Mouse (Mus musculus) gastrocnemius, adult 8-10 months (tissue): Measurements from ENCODE around the gene Ovca2. TPM values are rescaled to one million over a fixed set of nuclear protein-coding genes. Genes with fewer than 3 reads are reported as not detected.
"Not testable (repeated sequence)": the region's sequence is repeated elsewhere in the genome, so short reads cannot be mapped to it uniquely, and the experiment has no call there.

Experiments
- DNase-seq, 2 experiments: peaks; one replicate each; pipeline ENCODE4 v3.0.0; 2022; ENCODE audit warnings: low spot score in 2 of 2
- total RNA-seq, 4 experiments: library from RNA; stranded (reverse); gene quantifications; 2 replicates each; pipeline ENCODE4 v1.2.4; 2022

Gene Ovca2
- total RNA-seq, 4 experiments from 2014 or later = 2.0 to 4.5 (median 2.3) TPM

DNA sequence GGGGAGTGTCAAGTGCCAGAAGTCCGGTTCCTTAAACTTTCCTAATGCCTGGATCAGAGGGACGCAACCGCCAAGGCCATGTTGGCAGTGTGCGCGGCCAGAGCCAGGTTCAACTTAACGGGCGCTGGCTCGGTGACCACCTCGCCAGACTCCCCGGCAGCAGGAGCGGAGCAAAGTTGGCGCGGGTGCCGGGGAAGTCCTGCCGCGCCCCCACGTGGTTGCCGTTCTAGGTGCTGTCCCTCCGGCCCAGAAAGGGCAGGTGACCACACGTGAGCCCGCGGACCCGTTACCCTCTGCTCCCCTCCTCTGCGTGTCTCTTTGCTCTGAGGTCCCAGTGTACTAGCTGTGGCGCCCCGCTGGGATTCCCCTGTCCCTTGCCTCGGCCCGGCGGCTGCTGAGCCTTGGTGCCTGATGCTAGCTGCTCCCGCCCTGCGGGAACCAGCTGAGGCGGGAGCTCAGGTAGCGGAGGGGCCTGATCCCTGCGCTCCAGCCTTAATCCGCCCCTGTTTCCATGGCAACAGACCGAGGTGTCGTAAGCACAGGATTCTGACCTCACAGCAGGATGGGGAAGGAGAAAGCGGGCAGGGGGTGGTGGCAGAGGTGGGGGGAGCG is 16.3 kb upstream of the Ovca2 start:
- no peak for DNase-seq

DNA sequence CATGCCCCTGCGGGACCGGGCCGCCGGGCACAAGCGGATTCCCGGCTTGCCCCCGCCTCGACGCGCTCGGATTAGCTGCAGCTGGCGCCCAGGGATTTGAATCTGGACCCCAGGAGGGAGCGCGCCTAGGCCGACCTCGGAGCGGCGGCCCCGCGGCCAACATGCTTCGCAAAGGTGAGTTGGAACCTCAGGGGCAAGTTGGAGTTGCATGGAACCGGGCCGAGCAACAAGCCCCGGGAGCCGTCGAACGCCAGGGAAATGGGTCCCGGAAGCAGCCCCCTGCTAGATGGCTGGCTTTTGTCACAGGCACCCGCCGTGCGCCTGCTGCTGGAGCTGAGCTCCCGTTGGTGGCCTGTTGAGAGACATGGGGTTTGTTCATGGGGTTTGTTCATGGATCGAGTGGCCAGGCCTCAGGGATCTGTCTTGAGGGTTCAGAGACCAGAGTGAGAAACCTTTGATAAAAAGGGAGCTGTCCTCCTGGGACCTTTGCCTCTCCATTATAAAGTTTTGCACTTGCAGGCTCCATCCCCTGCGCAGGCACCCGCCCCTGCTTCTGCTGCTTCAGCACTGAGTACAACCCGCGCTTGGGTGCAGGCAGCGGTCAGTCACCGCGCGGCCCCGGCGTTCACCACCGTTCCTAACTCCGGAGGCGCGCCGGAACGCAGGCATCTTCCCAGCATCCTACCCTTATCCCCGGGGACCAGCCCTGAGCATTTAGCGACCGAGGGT is 15.7 kb upstream of the Ovca2 start:
- DNase-seq = no peak

DNA sequence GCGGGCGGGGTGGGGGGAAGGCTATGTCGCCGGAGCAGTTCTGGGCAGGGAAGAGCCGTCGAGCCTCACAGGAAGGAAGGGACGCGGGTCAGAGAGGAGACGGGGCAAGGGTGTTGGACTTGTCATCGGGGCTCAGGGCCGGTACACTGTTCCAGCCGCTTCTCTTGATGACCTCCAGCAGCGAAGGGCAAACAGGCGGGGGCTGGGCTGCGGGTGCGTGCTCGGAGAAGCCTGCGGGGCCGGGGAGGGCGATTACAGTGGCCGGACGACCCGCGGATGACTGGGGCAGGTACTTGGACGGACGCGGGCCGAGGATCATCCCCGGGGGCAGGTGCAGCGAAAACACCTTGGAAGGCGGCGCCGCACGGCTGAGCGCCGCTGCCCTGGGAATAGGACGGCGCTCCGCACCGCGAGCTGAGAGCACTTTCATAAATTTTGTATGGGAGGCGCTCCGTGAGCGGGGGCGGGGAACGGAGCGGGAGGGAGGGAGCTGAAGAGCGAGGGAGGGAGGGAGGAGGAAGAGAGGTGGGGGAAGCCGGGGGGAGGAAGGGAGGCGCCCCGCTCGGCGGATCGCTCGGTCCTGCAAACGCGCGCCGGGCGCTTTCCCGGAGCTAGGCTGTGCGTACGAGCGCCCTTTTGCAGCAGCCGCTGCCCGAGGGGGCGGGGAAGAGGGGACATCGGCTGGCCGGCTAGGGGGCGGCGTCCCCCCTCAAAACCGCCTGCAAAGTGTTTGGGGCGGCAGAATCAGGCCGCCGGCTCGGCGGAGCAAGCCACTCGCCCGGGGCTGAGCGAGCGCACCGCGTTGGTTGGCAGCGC is 14.8 kb upstream of the Ovca2 start, which contains the start of gene Rtn4rl1:
Rtn4rl1 (plus strand) TSS at position 528 of the 816 bp plus-strand sequence.
- peak in 1 of 2 experiments; percentile 43 for DNase-seq

DNA sequence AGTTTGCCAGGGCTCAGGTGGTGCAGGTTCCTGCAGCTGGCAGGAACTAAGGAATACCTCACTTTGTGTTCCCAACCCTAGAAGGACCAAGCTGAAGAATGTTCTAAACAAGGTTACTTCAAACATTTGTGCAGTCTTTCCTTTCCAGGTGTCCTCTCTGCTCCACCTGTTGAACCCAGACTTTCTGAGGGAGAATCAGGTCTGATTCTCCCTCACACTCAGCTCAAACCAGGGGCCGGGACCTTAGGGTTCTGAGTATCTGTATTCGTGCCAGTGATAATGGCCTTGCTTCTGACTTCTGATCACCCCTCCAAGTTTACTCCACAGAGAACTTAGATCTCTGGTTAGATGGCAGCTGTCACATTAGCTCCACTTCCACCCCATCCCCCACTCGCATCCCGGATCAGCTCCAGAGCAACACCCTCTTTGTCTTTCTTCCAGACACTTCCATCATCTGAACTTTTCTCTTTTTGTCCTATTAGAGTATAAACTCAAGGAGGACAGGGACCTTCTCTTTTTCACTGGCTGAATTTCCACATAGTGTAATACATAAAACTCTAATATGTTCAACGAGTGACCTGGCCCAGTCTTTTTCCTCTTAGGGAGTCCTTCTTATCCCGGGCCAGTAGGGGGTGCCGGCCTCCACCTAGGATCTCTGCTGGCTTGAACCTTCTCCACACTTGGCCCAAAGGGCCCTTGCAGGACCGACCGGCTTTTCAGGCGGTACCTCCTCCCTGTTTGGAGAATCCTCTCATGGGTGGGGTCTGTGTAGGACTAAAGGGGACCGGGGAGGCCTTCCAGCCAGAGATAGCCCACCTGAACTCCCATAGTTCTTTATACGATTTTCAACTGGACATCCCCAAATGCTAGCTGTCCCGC is 13.9 kb upstream of the Ovca2 start:
- DNase-seq = peak; percentile 53 to 66

DNA sequence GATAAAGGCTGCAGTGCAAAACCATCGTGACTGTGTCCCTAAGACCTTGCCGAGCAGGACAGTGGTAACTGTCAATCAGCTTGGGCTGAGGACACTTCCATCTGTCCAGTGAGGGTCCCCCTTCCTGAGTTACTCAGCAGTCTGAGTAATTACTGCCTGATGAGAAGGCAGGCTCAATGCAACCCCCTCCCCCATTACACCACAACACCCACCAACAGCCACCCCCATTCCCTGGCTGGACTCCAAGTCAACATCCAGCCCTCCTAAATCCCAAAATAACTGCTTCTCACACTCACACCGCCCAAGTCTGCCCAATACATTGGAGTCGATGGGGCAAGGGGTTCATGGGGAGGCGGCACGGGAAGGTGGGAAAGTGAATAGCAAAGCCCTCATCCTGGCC is 13.2 kb upstream of the Ovca2 start:
- no peak for DNase-seq

DNA sequence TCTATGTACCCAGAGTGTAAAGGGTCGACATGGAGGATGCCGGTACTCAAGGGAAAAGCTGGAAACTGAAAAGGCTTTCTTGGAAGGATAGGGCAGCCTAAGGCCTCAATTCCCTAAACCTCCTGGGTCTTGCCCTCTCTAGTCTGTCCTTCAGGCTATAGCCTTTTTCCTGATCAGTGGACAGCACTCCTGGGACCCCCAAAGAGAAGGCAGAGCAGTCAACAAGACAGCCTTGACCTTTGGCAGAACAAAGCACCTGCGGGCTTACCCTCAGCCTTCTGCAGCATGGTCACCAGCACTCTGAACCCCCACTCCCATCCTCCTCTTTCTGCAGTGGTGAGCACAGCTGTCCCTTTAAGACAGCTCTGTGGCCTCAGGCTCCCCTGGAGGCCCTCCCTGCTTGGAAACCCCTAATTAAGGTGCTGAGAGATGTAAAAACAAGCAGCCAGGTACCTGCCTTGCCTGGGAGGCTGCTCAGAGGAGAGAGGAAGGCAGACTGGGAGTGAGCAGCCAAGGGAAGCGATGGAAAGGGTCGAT is 12.3 kb upstream of the Ovca2 start, which contains the start of gene Dph1:
Dph1 (minus strand) TSS at position 337 of the 537 bp plus-strand sequence.
- DNase-seq = no peak

DNA sequence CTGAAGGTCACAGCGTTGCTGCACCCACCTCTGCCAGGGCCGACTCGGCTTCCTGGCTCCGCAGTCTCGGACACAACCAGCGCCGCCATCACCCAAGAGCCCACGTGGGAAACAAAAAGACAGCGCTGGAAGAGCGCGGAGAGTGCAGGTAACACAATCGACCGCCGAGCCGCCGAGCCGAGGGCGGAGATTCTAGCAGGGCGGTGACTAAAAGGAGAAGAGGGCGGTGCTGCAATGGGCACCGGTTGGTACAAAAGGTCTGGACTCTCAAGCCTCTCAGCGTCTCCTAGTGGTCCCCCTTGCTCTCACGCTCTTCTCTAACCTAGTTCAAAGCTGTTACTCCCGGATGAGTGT is 11.7 kb upstream of the Ovca2 start:
- DNase-seq = peak; percentile 47 to 60

DNA sequence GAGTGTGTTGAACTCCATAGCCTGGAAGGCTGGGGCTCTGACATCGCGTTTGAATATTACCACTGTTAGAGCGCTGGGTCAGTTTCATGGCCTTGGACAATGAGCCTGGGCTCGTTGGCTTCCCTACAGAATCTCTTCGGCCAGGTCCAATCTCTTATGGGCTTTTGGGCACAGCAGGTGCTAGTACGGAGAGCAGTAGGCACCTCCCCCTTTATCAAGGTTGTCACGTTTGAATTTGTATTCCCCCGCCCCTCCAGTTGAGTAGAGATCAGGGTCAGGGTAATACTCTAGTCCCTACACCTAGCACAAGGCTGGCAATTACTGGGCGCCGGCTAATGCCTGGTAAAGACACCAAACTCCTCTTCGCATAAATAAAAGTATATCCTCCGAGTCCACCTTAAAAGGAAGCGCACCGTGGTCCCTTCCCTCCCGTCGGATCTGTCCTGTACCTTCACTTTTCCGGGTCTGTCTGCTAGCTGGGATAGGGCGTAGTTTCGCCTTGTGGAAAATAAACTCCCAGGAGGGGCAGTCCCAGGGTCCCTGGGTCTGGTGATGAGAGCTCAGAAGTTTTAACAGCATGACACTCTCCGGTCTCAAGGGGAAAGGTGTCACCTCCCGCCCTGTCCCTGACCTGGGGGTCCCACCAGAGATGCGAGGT is 11.2 kb upstream of the Ovca2 start:
- DNase-seq = no peak

DNA sequence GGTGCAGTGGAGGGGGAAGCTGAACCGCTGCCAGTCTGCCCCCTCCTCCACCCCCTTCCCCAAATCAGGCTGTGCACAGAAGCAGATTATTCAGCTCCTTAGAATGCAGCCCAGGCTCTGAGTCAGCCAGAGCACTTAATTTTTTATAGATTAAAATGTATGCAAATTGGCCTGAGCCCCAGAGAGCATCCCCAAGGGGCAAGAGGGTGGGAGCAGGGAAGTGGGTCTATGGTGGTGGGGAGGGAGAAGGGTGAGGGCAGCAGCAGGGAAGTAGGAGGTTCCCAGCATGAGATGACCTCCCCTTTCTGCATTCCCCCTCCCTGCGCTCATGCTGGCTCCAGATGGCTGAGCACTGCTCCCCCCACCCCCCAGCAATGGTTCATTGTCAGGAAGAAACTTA is 6.4 kb upstream of the Ovca2 start:
- DNase-seq = no peak

DNA sequence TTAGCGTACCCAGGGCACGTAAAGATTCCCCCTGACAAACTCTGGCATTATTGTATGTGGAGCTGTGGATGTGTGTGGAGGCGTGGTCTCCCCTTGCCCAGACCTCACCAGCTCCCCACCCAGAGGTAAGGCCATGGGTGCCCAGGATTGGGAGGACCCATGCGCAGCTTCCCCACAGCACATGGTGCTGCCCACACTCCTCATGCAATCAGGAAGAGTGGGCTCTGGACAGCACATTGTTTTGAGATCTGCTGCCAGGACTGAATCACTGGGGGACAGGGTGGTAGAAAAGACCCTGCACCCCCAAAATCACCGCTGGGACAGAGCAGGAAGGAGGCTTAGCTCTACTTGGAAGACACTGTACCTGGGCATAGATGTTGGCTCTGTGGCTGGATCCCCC is 5.9 kb upstream of the Ovca2 start:
- no peak for DNase-seq

DNA sequence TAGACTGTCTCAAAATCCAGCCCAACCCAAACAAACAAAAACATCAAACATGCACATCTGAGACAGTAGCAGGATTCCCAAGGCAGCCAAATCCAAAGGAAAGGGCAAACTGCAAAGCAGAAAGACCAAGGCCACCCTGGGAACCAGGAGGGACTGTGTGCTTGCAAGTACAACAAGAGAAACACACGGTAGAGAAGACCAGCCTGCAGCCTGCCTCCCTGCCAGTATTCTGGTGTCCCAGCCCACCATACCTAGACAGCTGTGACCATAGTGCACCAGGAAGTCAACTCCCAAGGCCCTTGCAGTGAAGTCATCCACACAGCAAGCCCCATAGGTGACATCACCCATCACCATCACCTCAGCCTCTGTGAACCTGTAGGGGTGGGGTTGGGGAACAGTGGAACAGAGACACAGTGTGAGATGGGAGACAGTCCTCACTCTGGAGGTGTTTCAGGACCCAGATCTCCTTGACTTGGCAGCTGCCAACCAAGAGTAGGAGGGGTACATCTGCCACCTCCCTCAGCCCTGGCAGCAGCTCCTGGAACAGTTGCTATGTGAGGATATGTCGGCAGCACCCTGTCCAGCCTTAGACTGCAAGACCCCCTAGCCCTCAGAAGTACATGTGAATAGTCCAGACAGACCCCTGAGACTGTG is 5.4 kb upstream of the Ovca2 start:
- no peak for DNase-seq

DNA sequence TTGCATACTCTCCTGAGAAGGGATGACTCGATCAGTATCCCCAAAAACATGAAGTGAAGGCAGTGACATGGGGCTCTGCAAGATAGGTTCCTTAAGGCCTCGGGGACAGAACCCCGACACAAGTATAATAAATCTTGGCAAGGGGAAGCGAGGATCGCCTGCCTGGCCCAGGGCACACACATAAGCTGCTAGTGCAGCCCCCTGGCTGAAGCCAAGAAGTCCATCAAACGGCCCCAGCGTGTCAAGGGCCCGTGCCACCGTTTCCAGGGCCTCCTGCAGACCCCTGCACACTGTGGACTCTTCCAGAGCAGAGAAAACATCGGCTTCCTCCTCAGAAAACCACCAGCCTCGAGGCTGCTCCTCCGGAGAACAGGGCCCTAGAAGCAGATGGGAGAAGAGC is 624 bp downstream of the Ovca2 start:
- no peak for DNase-seq

DNA sequence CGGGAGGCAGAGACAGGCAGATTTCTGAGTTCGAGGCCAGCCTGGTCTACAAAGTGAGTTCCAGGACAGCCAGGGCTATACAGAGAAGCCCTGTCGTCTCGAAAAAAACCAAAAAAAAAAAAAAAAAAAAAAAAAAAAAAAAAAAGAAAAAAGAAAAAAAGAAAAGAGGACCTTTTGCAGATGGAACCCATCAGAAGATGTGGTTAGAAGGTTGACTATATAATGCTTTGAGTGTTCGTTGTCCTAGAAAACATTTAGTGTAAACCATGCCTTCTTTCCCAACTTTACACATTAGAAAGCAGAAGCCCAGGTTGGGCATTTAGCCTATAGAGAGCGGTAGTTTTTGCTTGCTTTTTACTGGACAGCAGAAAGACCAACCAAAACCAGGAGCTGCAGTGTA is 4.1 kb downstream of the Ovca2 start:
- not testable (repeated sequence) for DNase-seq

DNA sequence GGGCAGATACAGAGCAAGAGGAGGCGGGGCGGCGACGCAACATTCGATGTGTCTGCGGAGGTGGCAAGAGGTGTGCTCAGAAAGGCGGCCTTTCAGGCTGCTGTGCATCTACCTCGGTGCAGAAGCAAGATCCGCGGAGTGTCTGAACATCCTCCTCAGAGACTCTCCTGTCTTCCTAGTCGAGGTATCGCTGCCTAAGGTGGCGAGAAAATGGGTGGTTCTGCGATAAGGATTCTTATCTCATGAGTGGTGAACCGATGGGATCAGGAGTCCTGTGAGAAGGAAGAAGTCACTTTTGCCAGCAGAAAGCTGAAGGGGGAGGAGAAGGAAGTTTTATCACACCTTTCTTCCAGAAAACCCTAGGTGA is 4.9 kb downstream of the Ovca2 start:
- no peak for DNase-seq

DNA sequence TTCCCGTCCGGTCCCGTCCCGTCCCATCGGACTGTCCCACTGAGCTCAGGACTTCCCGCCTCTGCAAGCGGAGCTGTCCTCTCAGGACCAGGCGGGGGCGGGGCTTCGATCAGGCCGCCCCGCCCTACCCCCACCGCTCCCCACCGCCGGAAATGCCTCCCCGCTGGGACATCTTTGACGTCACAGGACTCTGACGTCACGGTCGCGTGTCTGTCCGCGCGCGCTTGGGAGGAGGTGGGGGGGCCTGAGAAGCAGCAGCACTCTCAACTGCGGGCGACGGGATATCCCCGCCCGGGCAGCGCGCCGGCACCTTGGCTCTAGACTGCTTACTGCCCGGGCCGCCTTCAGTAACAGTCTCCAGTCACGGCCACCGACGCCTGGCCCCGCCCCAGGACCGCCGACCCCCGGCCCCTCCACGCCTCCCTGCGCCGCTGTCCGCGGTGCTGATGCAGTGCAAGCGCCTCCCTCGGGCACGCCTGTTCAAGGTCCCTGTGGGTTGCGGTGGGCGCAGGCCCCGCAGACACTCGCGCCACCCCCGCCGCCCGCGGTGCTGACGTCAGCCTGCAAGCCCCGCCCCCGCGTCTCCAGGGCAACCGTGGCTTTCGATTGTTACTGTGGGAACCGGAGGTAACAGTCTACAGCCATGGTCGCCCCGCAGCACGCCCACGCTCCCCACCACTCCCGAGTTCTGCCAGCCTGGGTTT is 5.4 kb downstream of the Ovca2 start:
- peak; percentile 57 to 61 for DNase-seq

DNA sequence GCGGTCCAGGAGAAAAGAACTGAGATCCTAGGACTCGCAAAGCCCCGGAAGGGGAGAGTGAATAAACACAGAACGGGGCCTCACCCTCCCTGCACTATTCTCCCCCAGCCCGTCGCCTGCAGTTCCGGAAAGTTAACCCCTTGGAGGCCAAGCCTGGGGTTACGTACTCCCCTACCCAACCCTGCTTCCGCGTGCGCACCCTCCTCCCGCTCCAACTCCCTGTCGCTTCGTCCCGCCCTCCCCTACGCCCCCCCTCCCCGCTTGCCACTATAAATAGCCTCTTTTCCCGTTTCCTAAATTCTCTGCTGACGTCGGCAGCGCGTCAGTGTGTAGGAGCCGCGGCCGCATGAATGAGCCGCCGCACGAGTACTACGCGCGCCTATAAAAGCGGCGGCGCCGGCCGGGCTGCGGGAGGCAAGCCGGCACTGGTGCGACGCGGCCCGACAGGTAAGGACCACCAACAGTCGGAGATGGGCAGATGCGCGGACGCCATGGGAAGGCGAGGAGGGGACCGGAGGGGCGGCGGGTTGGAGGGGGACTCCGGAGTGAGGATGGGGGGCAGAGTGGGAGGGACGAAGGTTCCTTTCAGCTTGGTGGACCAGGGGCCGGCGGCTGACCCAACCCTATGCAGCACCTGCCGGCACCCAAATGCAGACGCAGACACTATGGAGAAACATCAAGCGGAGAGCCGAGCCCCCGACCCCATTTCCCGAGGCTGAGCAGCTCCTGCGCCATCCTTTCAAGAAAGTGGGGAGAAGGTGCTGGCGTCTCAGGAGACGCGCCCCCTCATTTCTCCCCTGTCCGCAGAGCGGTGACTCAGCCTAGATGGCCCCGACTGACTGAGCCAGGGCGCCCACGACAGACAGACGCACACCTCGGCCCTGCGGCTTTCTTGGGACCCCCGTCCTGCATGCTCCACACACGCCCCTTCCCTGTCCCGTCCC is 6.2 kb downstream of the Ovca2 start:
- DNase-seq = no peak

DNA sequence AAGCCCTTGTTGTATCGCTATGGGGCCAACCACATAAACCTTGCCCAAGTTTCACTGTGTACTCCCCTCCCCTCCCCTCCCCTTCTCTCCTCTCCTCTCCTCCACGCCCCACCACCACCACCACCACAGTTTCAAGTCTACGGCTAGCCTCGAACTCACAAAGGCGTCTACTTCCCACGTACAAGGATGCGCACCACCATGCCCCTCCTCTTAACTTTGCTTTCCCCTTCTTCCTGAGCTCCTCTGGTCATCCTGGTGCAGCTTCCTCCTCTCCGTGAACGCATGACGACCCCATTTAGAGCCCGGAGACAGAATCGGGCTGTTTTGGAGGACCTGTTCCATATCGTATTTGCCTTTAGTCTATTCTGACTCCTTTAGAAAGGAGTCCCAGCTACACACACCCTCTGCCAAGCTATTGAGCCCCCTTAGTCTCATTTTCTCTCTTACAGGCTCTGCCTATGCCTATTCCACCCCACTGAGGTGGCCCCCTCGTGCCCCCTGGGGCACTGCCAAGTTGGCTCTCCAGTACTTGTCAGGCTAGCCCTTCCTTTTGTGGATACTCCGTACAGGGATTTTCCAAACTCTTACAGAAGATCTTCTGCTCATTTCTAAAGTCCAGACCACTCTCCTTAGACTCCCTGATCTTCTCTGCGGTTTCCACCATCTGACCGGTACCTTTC is 7.3 kb downstream of the Ovca2 start:
- no peak for DNase-seq
